Mouse (Mus musculus): ENCODE measurements around the gene G3bp2.
A peak's percentile ranks its signal among the peaks of the same experiment; 100 is the strongest.
"Not testable (repeated sequence)": the region's sequence is repeated elsewhere in the genome, so short reads cannot be mapped to it uniquely, and the experiment has no call there.

Gene G3bp2

DNA sequence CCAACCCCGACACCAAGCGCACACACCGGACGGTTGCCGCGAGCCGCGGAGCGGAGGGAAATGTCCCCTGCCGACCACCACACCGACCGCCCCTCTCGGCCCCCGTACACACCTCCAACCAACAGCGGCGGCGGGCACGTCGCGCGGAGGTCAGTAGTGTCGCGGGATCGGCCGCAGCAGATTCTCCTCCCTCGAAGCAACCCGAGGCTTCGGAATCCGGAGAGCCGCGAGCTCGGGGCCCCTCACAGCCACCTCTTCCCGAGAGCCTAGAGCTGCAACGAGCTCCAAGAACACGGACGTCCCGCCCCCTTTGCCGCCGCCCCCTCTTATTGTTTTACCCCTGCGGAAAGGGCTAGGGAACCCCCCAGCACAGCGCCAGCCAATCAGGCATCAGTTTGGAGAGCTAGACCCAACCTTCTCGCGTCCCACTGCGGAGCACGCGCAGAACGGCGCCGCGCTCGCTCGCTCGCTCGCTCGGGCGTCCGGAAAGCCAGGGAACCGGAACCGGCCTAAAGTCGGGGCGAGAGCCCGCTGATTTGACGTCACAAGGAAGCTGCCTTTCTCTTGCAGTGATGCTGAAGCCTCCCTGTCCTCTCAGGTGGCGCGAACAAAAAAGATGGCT is at the start of gene G3bp2:
TSS of gene G3bp2 (minus strand) at position 303 of the 622 bp plus-strand sequence.
- peak; percentile 91 for DNase-seq (ENCODE audit: low spot score)

DNA sequence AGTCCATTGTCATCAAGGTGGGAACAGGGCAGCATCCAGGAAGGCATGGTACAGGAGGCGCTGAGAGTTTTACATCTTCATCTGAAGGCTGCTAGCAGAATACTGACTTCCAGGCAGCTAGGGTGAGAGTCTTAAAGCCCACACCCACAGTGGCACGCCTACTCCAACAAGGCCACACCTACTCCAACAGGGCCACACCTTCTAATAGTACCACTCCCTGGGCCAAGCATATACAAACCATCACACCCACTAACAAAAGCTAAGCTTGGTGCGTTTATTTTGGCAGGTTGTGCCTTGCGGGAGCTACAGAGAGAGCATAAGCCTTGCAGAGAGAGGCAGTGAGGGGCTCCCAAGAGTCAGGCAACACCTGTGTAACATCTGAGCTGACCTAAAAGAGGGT is 49.5 kb upstream of the G3bp2 start:
- not testable (repeated sequence) for DNase-seq (ENCODE audit: low spot score)

DNA sequence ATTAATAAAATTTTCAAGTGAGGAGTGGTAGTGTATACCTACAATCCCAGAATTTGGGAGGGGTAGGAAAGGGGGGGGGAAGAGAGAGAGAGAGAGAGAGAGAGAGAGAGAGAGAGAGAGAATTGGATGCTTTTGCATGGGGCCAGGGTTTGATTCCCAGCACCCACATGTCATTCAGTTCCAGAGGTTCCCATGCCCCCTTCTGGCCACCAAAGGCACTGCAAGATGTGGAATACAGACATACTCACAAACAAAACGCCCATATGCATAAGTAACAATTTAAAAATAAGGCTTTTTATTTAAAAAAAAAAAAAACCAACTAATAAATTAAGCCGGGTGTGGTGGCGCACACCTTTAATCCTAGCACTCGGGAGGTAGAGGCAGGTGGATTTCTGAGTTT is 48.6 kb upstream of the G3bp2 start:
- DNase-seq (ENCODE audit: low spot score), result no peak

- DNase-seq (ENCODE audit: low spot score), result no peak
Observed at GRCm38 (mm10) chr5:92130040-92130682, 46.6 kb upstream of the G3bp2 start.

DNA sequence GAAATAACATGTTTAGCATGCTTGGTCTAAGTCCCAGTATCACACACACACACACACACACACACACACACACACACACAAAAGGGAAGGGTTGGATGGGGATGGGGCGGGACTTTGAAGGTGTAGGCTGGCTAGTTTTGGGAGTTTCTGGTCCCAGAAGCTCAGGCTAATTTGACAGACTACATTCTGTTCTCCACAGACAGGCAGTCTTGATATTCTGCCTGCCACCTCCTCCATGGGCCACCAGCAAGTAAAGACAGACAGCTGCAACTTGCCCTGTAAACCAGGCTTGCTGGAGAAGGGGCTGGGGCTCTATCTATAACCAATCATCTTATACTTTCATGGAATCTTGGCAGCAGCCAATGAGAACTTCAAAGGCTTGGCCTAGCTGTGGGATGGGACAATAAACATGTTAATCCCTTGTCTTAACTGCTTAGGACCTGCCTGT is 45.8 kb upstream of the G3bp2 start:
- no peak for DNase-seq (ENCODE audit: low spot score)

- no peak for DNase-seq (ENCODE audit: low spot score)
Observed at GRCm38 (mm10) chr5:92128570-92128969, 45.1 kb upstream of the G3bp2 start.

DNA sequence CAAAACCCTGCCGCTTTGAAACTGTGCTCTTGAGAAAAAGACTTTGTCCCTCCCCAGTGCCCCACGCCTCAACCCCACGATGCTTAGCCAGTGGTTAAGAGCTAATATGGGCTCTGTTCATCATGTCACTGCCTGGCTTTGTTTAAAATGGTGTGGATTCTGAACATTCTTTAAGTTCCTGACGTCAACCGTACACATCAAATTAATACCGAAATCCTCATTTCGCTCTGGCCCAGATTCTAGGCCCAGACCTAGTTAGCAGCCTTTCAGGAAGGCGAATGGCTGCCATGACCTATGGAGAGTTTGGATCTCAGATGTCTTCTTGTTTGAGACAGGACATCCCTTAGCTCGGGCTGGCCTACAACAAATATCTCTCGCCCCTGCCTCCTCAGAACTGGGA is 44.2 kb upstream of the G3bp2 start:
- DNase-seq (ENCODE audit: low spot score), result no peak

- no peak for DNase-seq (ENCODE audit: low spot score)
Observed at GRCm38 (mm10) chr5:92127141-92127625, 43.7 kb upstream of the G3bp2 start.

DNA sequence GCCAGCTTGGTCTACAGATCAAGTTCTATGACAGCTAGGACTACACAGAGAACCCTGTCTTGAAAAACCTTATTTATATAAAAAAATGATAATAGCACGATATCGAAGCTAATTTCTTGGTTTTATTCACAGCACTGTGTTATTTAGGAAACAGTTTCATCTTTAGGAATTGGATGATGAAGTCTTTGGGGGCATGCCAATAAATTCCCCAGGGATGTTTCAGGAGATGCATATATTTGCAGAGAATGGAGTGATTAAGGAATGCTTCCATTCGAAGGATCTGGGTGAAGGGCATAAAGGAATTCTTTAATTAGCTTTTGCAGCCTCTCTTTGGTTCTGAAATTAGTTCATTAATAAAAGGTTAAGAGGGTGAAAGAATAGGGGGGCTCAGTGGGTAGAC is 41.9 kb upstream of the G3bp2 start:
- DNase-seq (ENCODE audit: low spot score), result no peak

DNA sequence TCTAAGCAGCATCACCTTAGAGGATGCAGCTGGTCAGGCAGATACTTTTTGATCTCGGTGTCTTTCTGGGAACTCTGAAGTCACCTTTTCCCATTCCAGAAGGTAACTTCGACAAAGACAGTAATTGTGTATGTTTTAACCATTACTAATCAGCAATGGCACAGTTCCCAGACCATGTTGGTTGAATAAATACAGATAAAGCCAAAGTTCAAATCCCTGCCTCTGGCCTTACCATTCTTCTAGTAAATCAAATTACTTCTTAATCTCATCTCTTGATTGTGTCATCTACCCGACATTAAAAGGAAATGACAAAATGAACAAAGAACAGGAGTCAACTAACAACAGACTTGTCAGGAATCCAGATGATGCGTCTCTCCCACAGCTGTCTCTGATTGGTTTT is 38.1 kb upstream of the G3bp2 start:
- no peak for DNase-seq (ENCODE audit: low spot score)

- peak; percentile 17 for DNase-seq (ENCODE audit: low spot score)
Observed at GRCm38 (mm10) chr5:92117823-92118403, 34.4 kb upstream of the G3bp2 start.

DNA sequence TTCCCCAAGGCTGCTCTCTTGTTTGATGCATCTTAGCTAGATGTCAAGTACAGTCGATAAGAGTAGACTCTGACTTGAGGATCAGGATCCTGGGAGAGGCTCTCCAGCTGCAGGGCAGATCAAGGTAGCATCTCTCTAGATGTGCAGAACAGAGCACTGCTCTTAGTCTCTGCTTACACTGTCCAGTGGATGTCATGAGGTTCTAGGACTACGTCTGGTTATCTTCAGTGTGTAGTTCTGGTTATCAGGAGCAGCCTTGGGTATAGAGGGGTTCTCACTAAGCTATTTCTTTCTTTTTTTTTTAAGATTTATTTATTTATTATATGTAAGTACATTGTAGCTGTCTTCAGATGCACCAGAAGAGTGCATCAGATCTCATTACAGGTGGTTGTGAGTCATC is 31.4 kb upstream of the G3bp2 start:
- DNase-seq (ENCODE audit: low spot score), result no peak

- DNase-seq (ENCODE audit: low spot score), result no peak
Observed at GRCm38 (mm10) chr5:92114223-92114622, 30.7 kb upstream of the G3bp2 start.

DNA sequence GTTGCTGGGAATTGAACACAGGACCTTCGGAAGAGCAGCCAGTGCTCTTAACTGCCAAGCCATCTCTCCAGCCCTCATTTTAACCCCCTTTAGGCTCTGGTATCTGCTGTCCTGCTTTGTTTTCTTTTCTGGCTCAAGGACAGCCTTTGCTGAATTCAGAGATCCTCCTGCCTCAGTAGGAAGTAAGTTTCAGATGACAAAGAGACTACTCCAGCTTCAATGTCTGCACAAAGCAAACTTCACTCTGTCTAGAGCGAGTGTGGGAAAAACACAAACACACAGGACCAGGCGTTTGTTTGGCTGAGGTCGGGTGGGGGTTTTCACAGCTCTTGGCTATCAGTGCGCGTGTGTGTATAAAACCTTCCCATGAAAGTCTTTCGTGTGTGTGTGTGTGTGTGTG is 30.0 kb upstream of the G3bp2 start:
- DNase-seq (ENCODE audit: low spot score), result no peak

DNA sequence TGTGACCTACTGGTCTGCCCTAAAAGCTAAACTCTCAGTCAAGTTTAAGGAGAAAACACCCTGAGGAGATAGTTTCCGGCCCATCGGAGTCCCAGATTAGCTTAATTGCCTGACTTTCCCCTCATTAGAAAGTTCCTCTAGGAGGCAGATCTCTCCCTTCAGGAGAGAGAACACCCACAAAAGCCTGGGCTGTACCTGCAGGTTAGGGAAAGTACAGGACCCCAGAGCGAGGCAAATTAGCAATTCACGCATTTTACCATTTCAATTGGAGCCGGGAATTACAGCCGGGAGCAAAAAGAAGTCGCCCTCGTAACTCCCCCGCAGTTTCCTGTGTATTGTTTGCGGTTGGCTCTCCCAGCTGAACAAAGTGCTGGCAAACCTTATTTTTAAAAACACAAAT is 29.1 kb upstream of the G3bp2 start:
- DNase-seq (ENCODE audit: low spot score), result no peak

GRCm38 (mm10) chr5:92112175-92112574 is 28.7 kb upstream of the G3bp2 start:
- DNase-seq (ENCODE audit: low spot score), result no peak

GRCm38 (mm10) chr5:92110818-92111355 is 27.4 kb upstream of the G3bp2 start:
- no peak for DNase-seq (ENCODE audit: low spot score)

DNA sequence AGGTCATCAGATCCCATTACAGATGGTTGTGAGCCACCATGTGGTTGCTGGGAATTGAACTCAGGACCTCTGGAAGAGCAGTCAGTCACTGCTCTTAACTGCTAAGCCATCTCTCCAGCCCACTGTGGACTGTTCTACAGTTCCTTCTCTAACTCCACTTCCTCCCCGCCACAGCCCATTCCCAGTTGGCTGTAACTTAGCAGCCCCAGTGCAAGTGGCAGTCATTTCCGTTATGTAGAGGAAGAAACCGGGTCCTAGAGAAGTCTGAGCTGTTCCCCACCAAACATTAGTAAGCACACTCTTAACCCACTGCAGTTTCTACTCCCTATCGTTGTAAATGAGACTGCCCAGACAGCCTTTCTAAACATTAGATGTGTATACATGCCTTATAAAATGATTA is 23.8 kb upstream of the G3bp2 start:
- no peak for DNase-seq (ENCODE audit: low spot score)

DNA sequence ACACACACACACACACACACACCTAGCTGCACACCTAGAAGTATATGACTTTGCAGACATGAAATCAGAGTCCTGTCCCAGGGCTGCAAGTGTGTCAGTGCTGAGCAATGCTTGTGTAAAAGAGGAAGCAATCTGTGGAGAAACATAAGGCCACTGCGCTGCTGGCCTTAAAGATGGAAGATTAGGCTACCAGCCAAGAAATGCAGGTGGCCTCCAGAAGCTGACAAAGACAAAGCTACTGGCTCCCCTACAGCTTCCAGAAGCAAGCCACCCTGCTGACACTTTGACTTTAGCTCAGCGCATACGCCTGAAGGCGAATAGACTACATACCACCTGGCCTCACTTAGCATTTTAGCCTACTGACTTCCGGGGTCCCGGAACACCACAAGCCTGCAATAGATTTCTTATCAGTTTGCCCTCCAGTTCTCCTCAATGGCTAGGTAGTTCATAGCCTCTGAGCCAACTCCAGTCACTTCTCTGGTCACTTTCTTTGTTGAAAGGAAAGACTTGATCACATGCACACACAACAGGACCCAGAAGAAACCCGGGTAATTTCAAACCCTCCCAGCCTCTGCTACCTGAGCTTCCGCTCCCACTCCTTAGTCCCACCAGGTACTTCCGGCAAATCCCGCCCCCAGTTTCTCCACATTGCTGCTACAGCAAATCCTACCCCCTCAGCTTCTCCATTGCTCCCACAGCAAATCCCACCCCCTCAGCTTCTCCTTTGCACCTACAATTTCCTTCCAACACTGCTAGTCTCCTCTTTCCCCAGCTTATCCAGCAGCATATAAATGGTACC is 23.0 kb upstream of the G3bp2 start:
- no peak for DNase-seq (ENCODE audit: low spot score)

DNA sequence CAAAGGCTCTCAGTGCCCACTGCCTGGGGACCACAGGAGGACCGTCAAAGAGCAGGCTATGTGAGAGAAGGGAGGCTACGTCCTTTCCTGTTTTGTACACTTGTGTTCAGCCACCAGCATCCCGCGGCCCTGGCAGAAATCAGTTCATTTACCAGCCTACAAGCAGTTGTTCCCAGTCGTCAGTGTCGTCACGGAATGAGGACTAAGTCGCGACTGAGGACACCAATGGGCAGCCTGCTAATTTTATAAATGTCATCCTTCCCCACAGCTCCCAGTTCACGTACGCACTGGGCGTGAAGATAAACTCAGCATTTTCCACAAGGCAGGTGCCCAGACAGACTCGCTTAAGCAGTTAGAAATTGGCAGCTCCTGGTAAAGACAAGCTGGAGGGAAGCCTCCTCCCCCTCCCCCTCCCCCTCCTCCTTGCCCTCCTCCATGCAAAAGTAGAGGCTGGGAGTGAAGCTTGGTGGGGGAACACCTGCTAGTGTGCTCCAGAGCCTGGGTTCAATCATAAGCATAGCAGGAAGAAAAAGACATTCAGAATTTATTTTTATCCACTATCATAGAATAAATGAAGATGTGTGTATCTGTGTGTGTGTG is 20.4 kb upstream of the G3bp2 start:
- no peak for DNase-seq (ENCODE audit: low spot score)

DNA sequence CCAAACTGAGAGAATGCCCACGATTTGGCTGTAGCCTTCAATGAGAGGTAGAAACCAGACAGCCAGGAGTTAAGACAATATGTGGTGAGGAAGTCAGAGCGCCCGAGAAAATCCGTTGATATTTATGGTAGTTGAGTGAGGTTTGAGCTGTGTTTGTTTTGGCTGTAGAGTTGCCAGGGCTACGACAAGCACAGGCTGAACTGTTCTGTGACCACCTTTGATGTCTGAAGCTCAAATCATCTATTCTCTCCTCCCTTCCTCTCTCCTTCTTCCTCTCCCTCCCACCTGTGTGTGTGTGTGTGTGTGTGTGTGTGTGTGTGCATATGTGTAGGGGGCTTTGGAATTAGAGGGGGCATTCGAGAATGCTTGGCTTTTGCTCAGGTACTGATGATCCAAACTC is 19.5 kb upstream of the G3bp2 start:
- DNase-seq (ENCODE audit: low spot score), result no peak

DNA sequence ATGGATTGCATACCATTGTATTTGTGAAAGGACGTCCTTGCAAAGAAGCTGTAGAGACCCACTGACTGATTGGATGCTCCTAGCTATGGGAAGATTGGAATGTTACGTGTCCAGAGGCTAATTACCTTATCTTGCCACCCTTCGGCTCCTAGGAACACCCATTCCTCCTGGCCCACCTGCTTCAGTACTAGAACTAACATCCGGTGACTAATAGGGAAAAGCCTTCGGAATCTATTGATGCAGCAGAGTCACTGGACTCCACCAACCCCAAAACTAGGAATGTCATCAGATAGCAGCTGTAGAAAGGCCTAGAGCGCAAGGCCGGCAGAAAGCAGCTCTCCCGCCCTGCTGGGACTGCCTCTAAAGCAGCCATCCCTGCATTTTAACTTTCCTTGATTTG is 18.1 kb upstream of the G3bp2 start:
- no peak for DNase-seq (ENCODE audit: low spot score)
